Mouse (Mus musculus) stomach, postnatal 0 days (tissue): ENCODE data around the gene Prr18.

ENCODE experiments used
- CTCF ChIP-seq: IDR thresholded peaks from 2 replicates; pipeline ENCODE4 v1.5.1; 2016; ENCODE audit warnings: antibody characterized with exemption, low read depth, mild to moderate bottlenecking, moderate library complexity
- EP300 ChIP-seq: optimal IDR thresholded peaks from 2 replicates; pipeline ENCODE3; 2016; ENCODE audit warnings: antibody characterized with exemption

DNA sequence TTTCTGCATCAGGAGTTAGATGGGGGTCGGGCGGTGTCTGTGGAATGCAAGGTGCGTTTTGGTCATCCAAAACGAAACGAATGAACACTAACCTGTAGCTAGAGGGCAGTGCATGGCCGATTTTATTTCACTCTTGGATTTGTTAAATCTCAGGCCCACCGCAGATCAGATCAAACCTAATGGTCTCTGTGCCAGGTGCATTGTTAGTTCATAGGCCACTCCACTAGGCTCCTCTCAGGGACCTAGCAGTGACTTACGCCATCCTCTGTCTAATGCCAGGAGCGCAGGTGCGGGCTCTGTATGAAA is 52.5 kb downstream of the Prr18 start:
- TF ChIP-seq CTCF (peak; percentile 50), EP300 (no peak)
